Mouse (Mus musculus) layer of hippocampus, adult 9-11 months (tissue): Measurements from ENCODE around the gene 4930512M02Rik.
A peak's percentile ranks its signal among the peaks of the same experiment; 100 is the strongest.

Experiments used
- DNase-seq: peaks from one replicate; pipeline ENCODE4 v3.0.0; 2022

The 4930512M02Rik gene

DNA sequence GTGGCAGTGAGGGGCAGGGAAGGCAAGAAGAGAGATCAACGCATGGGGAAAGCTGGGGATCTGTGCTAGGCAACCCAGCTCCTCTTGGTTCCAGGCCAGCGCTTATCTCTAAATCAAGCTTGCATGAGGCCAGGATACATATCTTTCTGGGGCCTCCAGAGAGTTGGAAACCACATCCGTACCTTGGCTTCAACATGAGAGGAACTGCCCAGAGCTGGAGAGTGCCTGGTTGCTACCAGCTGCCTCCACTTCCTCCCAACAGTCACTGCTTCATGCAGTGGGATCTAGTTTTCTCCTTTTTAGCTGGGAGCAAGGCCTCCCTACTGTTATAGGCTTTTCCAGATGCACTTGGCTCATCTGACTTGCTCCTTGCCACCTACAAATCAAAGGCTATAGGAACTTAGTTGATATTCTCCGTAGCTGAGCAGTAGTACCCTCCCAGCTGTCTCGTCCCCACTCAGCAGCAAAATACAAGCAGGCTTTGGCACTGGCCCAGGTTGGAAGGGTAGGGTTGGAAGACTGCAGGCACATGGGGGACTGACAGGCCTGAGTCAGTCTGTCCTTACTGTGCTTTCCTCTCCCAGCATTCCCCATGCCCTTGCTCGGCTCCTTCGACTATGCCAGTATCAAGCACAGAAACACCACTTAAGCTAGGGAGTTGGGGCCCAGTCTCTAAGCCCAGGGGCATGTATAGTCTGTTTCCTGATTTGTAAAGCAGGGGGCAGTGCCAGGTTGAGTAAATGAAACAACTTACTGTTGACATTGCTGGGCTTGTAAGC lies 63.2 kb downstream of the 4930512M02Rik start:
- peak; percentile 39 for DNase-seq

DNA sequence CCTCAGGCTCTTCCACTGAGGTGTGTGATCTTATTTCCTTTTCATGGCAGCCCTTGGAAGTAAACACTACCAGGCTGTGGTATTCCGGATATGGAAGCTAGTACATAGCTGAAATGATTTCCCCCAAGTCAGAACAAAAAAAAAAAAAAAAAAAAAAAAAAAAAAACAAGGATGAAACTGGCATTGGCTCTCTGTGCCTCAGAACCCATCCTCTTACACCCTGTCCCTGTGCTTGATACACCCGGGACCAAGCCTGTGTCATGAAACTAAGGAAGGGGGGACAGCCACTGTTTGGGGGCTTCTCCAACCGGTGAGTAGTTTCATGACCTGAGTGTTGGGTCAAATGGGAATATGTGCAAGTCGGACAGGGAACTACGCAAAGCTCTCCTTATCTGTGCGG lies 66.5 kb downstream of the 4930512M02Rik start:
- DNase-seq: no peak

DNA sequence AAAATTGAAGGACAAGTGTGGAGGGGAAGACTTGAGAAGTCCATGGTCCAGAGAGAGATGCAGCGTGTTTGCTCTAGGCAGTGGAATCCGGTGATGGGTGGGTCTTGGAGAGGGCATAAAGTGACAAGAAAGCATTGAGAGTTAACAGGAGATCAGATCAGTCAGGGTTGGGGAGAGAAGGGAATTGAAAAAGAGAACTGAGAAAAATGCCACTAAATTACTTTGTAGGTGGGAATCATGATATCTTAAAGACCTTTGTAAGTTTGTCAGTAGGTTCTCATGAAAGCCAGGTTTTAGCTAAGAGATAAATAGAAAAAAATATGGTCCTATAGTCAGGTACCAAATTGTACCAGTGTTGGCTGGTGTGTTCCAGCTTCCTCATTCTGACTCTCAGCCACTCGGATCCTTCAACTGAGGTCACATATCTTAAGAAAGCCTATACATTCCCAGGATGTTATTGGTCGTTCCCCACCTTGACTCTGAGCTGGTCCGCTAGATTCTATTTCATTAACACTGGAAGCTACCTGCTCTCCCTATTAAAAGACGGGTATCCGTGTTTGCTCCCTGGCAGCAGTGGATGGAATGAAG lies 68.4 kb downstream of the 4930512M02Rik start:
- DNase-seq: no peak

DNA sequence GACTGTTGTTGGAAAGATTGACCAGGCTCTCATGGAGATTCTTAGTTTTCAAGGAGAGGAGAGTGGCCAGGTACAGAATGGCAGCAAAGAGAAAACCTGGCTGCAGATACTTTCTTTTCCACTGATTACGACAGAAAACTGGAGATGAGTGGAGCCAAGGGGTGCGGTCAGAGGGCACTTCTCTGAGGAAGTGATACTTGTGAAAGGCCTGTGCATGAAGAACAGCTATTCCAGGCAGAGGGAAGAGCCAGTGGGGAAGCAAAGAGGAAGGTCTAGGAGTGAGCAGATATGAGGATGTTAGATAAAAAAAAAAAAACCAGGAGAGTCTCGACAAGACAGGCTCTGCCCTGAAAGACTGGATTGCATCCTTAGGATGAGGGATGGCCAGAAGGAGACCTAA lies 69.0 kb downstream of the 4930512M02Rik start:
- peak; percentile 35 for DNase-seq

DNA sequence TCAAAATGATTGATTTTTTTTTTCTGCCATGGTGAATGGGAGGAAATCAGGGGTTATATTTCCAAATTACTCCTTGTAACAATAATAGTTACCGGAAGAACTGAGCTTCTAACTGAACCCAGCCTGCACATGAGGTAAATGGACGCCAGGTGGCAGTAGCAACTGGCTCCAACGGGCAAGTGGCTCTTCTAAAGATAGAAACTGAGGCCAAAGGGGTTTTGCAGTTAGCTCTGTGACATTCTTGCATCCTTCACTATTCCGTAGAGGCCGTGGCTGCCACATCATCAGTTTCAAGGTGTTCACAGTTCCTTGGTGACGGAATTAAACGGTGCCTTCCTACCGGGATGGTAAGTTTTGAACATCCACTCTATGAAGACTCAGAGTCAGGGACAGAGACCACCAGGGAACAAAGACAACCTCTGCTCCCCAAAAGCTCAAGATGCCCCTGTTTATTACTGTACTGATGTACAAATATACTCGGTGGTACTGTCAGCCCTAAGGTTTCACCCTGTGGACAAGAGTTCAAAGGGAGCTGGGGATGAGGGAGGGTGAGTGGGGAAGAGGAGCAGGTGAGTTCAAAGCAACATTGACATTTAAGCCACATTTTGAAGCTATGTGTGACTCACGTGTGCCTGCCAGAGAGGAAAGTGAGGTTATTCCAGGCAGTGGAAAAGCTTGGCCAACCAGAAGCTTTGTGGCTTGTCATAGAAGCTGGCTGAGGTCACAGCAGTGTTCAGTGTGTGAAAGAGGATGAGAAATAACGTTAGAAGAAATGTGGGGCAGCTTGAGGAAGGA lies 70.3 kb downstream of the 4930512M02Rik start:
- peak; percentile 40 for DNase-seq

DNA sequence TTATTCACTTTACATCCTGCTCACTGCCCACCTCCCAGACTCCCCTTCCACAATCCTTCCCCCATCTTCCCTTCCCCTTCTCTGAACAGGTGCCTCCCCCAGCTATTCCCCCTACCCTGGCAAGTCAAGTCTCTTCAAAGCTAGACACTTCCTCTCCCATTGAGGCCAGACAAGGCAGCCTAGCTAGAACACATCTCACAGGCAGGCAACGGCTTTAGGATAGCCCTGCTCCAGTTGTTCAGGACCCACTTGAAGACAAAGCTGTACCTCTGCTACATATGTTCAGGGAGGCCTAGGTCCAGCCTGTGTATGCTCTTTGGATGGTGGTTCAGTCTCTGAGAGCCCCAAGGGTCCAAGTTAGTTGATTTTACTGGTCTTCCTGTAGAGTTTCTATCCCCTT lies 71.4 kb downstream of the 4930512M02Rik start:
- DNase-seq: no peak

DNA sequence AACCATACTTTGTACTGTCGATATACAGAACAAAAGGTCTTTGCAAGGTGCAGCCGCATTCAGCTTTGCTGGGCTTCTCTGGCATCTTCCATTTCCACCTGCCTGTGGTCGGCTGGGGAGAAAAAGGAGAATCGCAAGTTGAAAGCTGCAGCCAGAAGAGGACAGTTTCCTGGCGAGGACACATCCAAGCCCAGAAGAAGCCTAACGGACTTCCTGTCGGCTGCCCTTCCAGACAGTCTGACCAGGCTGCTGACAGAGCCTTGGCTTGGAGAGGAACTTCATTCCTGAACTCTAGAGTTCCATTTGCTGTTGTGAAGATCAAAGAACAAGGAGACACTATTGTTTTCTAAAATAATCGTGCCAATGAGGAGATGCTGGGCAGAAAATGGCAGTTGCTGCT lies 72.1 kb downstream of the 4930512M02Rik start:
- DNase-seq: peak; percentile 28

DNA sequence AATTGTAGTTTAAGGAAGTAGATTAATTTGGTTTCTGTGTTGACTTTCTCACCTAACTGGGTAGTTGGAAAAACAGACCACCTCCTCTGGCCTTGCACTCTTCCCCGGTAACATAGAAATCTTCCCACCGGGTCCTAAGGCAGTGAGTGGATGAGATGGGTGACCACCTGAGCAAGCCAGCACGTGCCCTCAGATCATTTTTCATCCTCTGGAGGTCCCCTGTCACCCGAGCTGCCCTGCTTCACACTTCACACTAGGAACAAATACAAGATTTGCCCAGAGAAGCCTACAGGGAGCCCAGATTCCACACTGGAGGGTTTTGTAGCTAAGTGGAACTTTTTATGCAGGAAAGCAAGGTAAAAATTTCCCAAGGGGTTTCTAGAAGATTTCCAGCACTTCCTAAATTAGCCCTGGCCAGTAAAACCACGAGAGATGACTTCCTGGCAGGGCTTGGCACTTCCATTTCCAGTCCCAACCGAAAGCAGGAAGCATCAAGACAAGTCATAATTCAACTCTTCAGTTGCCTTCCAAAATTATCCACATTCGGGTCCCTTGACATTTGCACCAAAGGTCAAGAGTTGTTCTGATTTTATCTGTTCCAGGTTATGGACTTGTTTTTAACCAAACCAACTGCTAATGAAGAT lies 79.9 kb downstream of the 4930512M02Rik start:
- no peak for DNase-seq

DNA sequence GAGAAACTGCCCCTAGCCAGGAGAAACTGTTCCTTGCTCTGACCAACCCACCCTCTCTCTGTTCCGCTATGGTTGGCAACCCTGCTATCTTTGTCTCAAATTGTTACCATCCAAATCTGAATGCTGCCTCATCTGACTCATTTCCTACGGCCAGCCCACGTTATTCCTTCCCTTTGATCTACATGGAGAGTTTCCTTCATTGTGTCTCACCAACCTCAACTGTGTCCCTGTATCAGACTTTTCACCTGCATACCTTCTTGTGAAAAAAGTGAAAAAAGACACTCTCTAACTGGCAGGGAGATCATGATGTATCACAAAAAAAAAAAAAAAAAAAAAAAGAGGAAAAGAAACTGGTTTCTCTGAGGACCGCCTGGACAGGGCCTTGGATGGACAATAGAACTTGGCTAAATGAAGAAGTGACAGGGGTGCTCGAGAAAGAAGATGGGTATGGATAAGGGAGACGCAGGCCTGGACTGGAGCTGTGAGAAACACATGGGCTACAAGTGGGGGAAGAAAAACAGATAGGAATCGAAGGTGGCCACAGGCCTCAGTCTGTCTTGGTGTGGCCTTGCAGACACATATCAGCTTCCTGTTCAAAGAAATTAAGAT lies 80.6 kb downstream of the 4930512M02Rik start:
- no peak for DNase-seq

DNA sequence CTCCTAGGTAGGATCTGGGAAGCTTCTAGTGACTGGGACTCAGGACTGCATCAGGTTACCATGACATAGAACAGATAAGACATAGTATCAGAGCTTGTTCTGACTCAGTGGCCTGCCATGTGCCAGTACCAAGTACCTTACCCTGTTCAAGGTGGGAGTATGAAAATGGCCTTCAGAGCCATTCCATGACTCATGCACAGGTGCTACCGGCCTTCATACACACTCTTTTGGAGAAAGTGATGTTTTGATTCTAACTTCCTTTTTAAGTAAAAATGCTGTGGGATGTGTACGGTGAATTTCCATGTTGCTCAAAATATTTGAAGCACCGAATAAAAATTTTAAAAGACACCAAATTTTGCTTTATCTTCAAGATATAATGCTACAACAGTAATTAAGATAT lies 81.7 kb downstream of the 4930512M02Rik start:
- DNase-seq: no peak
